Mouse (Mus musculus) frontal cortex, postnatal 36 days (tissue): ENCODE measurements around the gene Olfr1368.
"Not testable (repeated sequence)": the region's sequence is repeated elsewhere in the genome, so short reads cannot be mapped to it uniquely, and the experiment has no call there.

Experiments
- DNase-seq, 2 experiments: peaks; one replicate each; pipeline ENCODE4 v3.0.0; 2022; ENCODE audit warnings: low spot score in 2 of 2

Olfr1368 gene

GRCm38 (mm10) chr13:21167910-21168300 is 22.2 kb upstream of the Olfr1368 start:
- peak; percentile 15 to 34 for DNase-seq

- peak; percentile 82 to 90 for DNase-seq
Measured at GRCm38 (mm10) chr13:21166936-21167909, 21.6 kb upstream of the Olfr1368 start.

- no peak for DNase-seq
Measured at GRCm38 (mm10) chr13:21162591-21162990, 16.9 kb upstream of the Olfr1368 start.

- DNase-seq: no peak
Measured at GRCm38 (mm10) chr13:21161591-21161990, 15.9 kb upstream of the Olfr1368 start.

GRCm38 (mm10) chr13:21160657-21161590 is 15.3 kb upstream of the Olfr1368 start:
- DNase-seq: peak; percentile 96 to 97

GRCm38 (mm10) chr13:21160041-21160511 is 14.4 kb upstream of the Olfr1368 start:
- peak; percentile 9 to 29 for DNase-seq

GRCm38 (mm10) chr13:21159475-21159819 is 13.8 kb upstream of the Olfr1368 start:
- peak in 1 of 2 experiments; percentile 17 for DNase-seq

GRCm38 (mm10) chr13:21158785-21159474 is 13.3 kb upstream of the Olfr1368 start:
- peak; percentile 87 to 91 for DNase-seq

- DNase-seq: no peak
Measured at GRCm38 (mm10) chr13:21158071-21158470, 12.4 kb upstream of the Olfr1368 start.

- DNase-seq: no peak
Measured at GRCm38 (mm10) chr13:21155888-21156287, 10.2 kb upstream of the Olfr1368 start.

GRCm38 (mm10) chr13:21142421-21142820 is 3.2 kb downstream of the Olfr1368 start:
- no peak for DNase-seq

- DNase-seq: not testable (repeated sequence)
Measured at GRCm38 (mm10) chr13:21129339-21129738, 16.3 kb downstream of the Olfr1368 start, which contains the start of gene Olfr263. Olfr263 (plus strand) TSS chr13:21129639.

- no peak for DNase-seq
Measured at GRCm38 (mm10) chr13:21114121-21114520, 31.5 kb downstream of the Olfr1368 start.

GRCm38 (mm10) chr13:21111183-21111582 is 34.5 kb downstream of the Olfr1368 start, which contains the start of gene Olfr1369-ps1:
Olfr1369-ps1 (plus strand) TSS chr13:21111483.
- DNase-seq: not testable (repeated sequence)

- no peak for DNase-seq
Measured at GRCm38 (mm10) chr13:21110441-21110840, 35.2 kb downstream of the Olfr1368 start.

- DNase-seq: no peak
Measured at GRCm38 (mm10) chr13:21109759-21110158, 35.9 kb downstream of the Olfr1368 start.
